Mouse (Mus musculus): ENCODE data around the gene Ccdc167.

Gene Ccdc167

GRCm38 (mm10) chr17:29637377-29637776 is 79.5 kb downstream of the Ccdc167 start:
- DNase-seq (ENCODE audit: extremely low read depth, low read depth), result peak; percentile 81
